Mouse (Mus musculus) CH12.LX (cell line): ENCODE results near the gene Atg4d. TPM values are rescaled to one million over a fixed set of nuclear protein-coding genes. Genes with fewer than 3 reads are reported as not detected.
A peak's percentile ranks its signal among the peaks of the same experiment; 100 is the strongest.

Experiments used
- DNase-seq: peaks from one replicate; pipeline ENCODE4 v3.0.0-alpha.2; 2013; ENCODE audit errors: extremely low read depth
- H3K27ac ChIP-seq: 2 replicates; pipeline ENCODE4 v1.5.1; 2012; ENCODE audit warnings: low read depth, mild to moderate bottlenecking, control low read depth, moderate library complexity; ENCODE audit not compliant: insufficient read depth
- H3K27me3 ChIP-seq: replicated peaks from 2 replicates; pipeline ENCODE3; 2012; ENCODE audit warnings: inconsistent platforms
- H3K36me3 ChIP-seq, 2 experiments: replicated peaks in 1 of 2; 2 replicates each; pipeline versions ENCODE3 to v1.6.1; 2012; ENCODE audit warnings: inconsistent platforms in 1 of 2, low read length in 1 of 2, mild to moderate bottlenecking in 1 of 2, mixed read lengths in 1 of 2, moderate library complexity in 1 of 2; ENCODE audit not compliant: control insufficient read depth in 1 of 2, insufficient read depth in 1 of 2
- H3K4me1 ChIP-seq, 2 experiments: 2 replicates each; pipeline ENCODE4 v1.6.1; 2012; ENCODE audit warnings: inconsistent platforms in 1 of 2, moderate library complexity in 1 of 2; ENCODE audit not compliant: insufficient read depth in 2 of 2, control insufficient read depth in 1 of 2
- H3K4me2 ChIP-seq: 2 replicates; pipeline ENCODE4 v1.6.1; 2012; ENCODE audit warnings: low read depth, mild to moderate bottlenecking, control low read depth; ENCODE audit not compliant: poor library complexity, insufficient read depth, severe bottlenecking
- H3K4me3 ChIP-seq, 3 experiments: fragments of 150-350 bp in 1 of 3; sonication (generic) in 1 of 3; replicated peaks in 1 of 3; 2 replicates each; pipeline versions ENCODE3 to v1.5.1; 2011 to 2012; ENCODE audit warnings: low read depth in 2 of 3, low read length in 2 of 3, mild to moderate bottlenecking in 2 of 3, moderate library complexity in 2 of 3, control low read depth in 1 of 3, improper control_type of control experiment in 1 of 3, inconsistent platforms in 1 of 3, mixed read lengths in 1 of 3; ENCODE audit not compliant: poor library complexity in 1 of 3
- H3K79me2 ChIP-seq: replicated peaks from 2 replicates; pipeline ENCODE4 v1.6.1; 2012; ENCODE audit warnings: mild to moderate bottlenecking, moderate library complexity; ENCODE audit not compliant: control insufficient read depth, poor library complexity, insufficient read depth, severe bottlenecking; ENCODE audit errors: extremely low read depth
- H3K9ac ChIP-seq: 2 replicates; pipeline ENCODE4 v1.6.1; 2012; ENCODE audit warnings: low read depth, mild to moderate bottlenecking, control low read depth, moderate library complexity; ENCODE audit not compliant: insufficient read depth
- H3K9me3 ChIP-seq: replicated peaks from 2 replicates; pipeline ENCODE3; 2012; ENCODE audit warnings: low read length, inconsistent platforms, mixed read lengths
- BHLHE40 ChIP-seq: IDR thresholded peaks from 2 replicates; pipeline ENCODE4 v1.6.1; 2011; ENCODE audit warnings: mild to moderate bottlenecking, low read depth, low read length, improper control_type of control experiment
- E2F4 ChIP-seq: IDR thresholded peaks from 2 replicates; pipeline ENCODE4 v1.6.1; 2011; ENCODE audit warnings: low read depth, low read length, improper control_type of control experiment; ENCODE audit not compliant: insufficient replicate concordance
- EP300 ChIP-seq: IDR thresholded peaks from 2 replicates; pipeline ENCODE4 v1.6.1; 2011; ENCODE audit warnings: low read length, improper control_type of control experiment
- GABPA ChIP-seq: IDR thresholded peaks from 2 replicates; pipeline ENCODE4 v1.6.1; 2012; ENCODE audit warnings: low read depth, low read length, improper control_type of control experiment, inconsistent platforms; ENCODE audit not compliant: insufficient replicate concordance
- IRF4 ChIP-seq: IDR thresholded peaks from 2 replicates; pipeline ENCODE4 v1.6.1; 2014; ENCODE audit warnings: low read depth, mild to moderate bottlenecking, inconsistent platforms, low read length, improper control_type of control experiment
- JUN ChIP-seq: IDR thresholded peaks from 2 replicates; pipeline ENCODE4 v1.6.1; 2011; ENCODE audit warnings: low read depth, mild to moderate bottlenecking, low read length, improper control_type of control experiment, moderate library complexity; ENCODE audit not compliant: insufficient read depth
- JUND ChIP-seq: conservative IDR thresholded peaks from 2 replicates; pipeline ENCODE4 v1.6.1; 2011; ENCODE audit warnings: low read depth, low read length, improper control_type of control experiment
- KAT2A ChIP-seq: IDR thresholded peaks from 2 replicates; pipeline ENCODE4 v1.6.1; 2012; ENCODE audit warnings: low read length, improper control_type of control experiment, inconsistent platforms; ENCODE audit not compliant: insufficient replicate concordance
- MXI1 ChIP-seq: IDR thresholded peaks from 2 replicates; pipeline ENCODE4 v1.6.1; 2011; ENCODE audit warnings: mild to moderate bottlenecking, low read depth, low read length, improper control_type of control experiment
- MYC ChIP-seq: IDR thresholded peaks from 2 replicates; pipeline ENCODE4 v1.6.1; 2011; ENCODE audit warnings: low read depth, mild to moderate bottlenecking, improper control_type of control experiment, low read length
- NRF1 ChIP-seq: IDR thresholded peaks from 2 replicates; pipeline ENCODE4 v1.6.1; 2014; ENCODE audit warnings: low read depth, mild to moderate bottlenecking, inconsistent platforms, low read length, improper control_type of control experiment, moderate library complexity
- PAX5 ChIP-seq: IDR thresholded peaks from 2 replicates; pipeline ENCODE4 v1.6.1; 2012; ENCODE audit warnings: low read length, inconsistent platforms, mixed read lengths
- POLR2AphosphoS2 ChIP-seq: IDR thresholded peaks from 2 replicates; pipeline ENCODE4 v1.6.1; 2011; ENCODE audit warnings: low read depth, low read length, improper control_type of control experiment
- RAD21 ChIP-seq: IDR thresholded peaks from 2 replicates; pipeline ENCODE4 v1.6.1; 2011; ENCODE audit warnings: low read depth, mild to moderate bottlenecking, low read length, improper control_type of control experiment, moderate library complexity
- RCOR1 ChIP-seq: conservative IDR thresholded peaks from 2 replicates; pipeline ENCODE4 v1.6.1; 2012; ENCODE audit warnings: low read depth, mild to moderate bottlenecking, inconsistent platforms, low read length, improper control_type of control experiment
- SIN3A ChIP-seq: IDR thresholded peaks from 2 replicates; pipeline ENCODE4 v1.6.1; 2012; ENCODE audit warnings: low read length, improper control_type of control experiment, inconsistent platforms
- SMC3 ChIP-seq: IDR thresholded peaks from 2 replicates; pipeline ENCODE4 v1.6.1; 2011; ENCODE audit warnings: low read depth, low read length, improper control_type of control experiment
- TBP ChIP-seq: conservative IDR thresholded peaks from 2 replicates; pipeline ENCODE4 v1.6.1; 2011; ENCODE audit warnings: low read depth, low read length, improper control_type of control experiment
- USF1 ChIP-seq: IDR thresholded peaks from 2 replicates; pipeline ENCODE4 v1.6.1; 2014; ENCODE audit warnings: low read depth, mild to moderate bottlenecking, inconsistent platforms, low read length, improper control_type of control experiment
- dilution Hi-C: fragments of 300-500 bp; cut with MboI; formaldehyde crosslinking; loops from 2 replicates; pipeline ENCODE4 v1.14.3; 2020; ENCODE audit warnings: low sequenced_read_pairs; ENCODE audit not compliant: extremely low pct_unique_long_range_greater_than_20kb, extremely low pct_ligation_motif_present
- in situ Hi-C: fragments of 300-500 bp; cut with MboI; formaldehyde crosslinking; loops from 3 replicates; pipeline ENCODE4 v1.14.3; 2019; ENCODE audit warnings: low sequenced_read_pairs, low pct_ligation_motif_present, low pct_unique_long_range_greater_than_20kb, mixed read lengths
- polyA plus RNA-seq: library from polyadenylated mRNA; unstranded; fragments of >175 nt; gene quantifications from 2 replicates; pipeline ENCODE4 v1.2.1, GENCODE M21; 2012; ENCODE audit warnings: low read depth; ENCODE audit not compliant: insufficient read length
- total RNA-seq, 2 experiments: library from RNA; depleted of rRNA; stranded (reverse); fragments of 300-350 nt in 1 of 2; fragments of >200 nt in 1 of 2; gene quantifications; 2 replicates each; pipeline ENCODE4 v1.2.3; 2012 to 2014

The Atg4d gene
- total and polyA plus RNA-seq, 3 experiments: 7.7 to 14.3 (median 10.3) TPM

- no peak for TF ChIP-seq E2F4
- TF ChIP-seq PAX5: no peak
- TF ChIP-seq RAD21: no peak
- TF ChIP-seq JUND: no peak
- TF ChIP-seq SIN3A: peak; percentile 58; the same call in 1 of the 2 replicates
- TF ChIP-seq MYC: no peak
- no peak for TF ChIP-seq POLR2AphosphoS2
- no peak for TF ChIP-seq TBP
- TF ChIP-seq MXI1: peak; percentile 87; the same call in 1 of the 2 replicates
- no peak for TF ChIP-seq NRF1
- no peak for TF ChIP-seq RCOR1
- TF ChIP-seq JUN: no peak
- no peak for TF ChIP-seq SMC3
- TF ChIP-seq USF1: no peak
These were observed 40.3 kb upstream of the Atg4d start (continued) for GRCm38 (mm10) chr9:21224576-21225414.

DNA sequence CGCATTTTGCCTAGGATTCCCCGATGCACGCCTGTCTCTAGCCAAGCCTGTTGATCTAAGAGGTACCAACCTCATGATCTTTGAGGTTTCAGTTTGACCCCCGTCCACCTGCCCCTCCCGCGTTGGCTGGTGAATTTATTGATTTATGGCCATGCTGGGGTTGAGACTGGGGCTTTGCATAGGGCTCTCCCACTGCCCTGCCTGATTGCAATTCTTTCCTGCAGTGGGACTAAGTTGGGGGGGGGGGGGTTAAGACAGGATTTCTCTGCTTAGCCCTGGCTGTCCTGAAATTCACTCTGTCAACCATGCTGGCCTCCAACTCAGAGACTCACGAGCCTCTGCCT, 39.7 kb upstream of the Atg4d start:
- Histone ChIP-seq H3K9ac (peak overlapping the region; percentile 22; the same call in 1 of the 2 replicates), H3K36me3 (peaks cover 12 to 23% of the 10 kb centered on the region in 2 experiments), H3K9me3 (peaks cover 10% of the 10 kb centered on the region), H3K4me2 (peak overlapping the region; percentile 93; the same call in 1 of the 2 replicates), H3K27ac (no peak overlapping the region), H3K79me2 (no peaks in the 10 kb centered on the region), H3K4me1 (peaks cover 2 to 22% of the 10 kb centered on the region in 2 experiments; a peak in 2 of 4 replicates), H3K27me3 (no peaks in the 10 kb centered on the region), H3K4me3 (peak overlapping the region; percentile 37 to 56 (median 41))
- in situ Hi-C loops (loop anchor here (5.0 to 10.0 kb wide), 2 partner anchors 52 to 189 kb away; partner anchors contain the start of gene Qtrt1), dilution Hi-C loops (no loop called here)
- no peak for DNase-seq
- no peak for TF ChIP-seq KAT2A
- peak; percentile 20; the same call in 1 of the 2 replicates for TF ChIP-seq BHLHE40
- no peak for TF ChIP-seq EP300
- TF ChIP-seq GABPA: no peak
- 0 out of 2 replicates have a peak, but pooled peaks have one; percentile 8 for TF ChIP-seq IRF4
